Mouse (Mus musculus) hindbrain, embryonic 13.5 days (tissue): ENCODE data around the gene Ccdc148. TPM values are rescaled to one million over a fixed set of nuclear protein-coding genes. Genes with fewer than 3 reads are reported as not detected.

Source experiments
- ATAC-seq: fragments of 200-750 bp; cut with Nextera tagmentation; 2 replicates; pipeline ENCODE4 v1.8.0; 2017; ENCODE audit warnings: moderate TSS enrichment; ENCODE audit not compliant: low FRiP score
- H3K27ac ChIP-seq: fragments of 300-500 bp; sonication (generic); 2 replicates; pipeline ENCODE4 v1.5.1; 2015; ENCODE audit warnings: inconsistent platforms, mild to moderate bottlenecking, moderate library complexity
- H3K27me3 ChIP-seq: fragments of 300-500 bp; sonication (generic); 2 replicates; pipeline ENCODE4 v1.6.1; 2015; ENCODE audit warnings: mild to moderate bottlenecking, inconsistent platforms
- H3K36me3 ChIP-seq: fragments of 300-500 bp; sonication (generic); 2 replicates; pipeline ENCODE4 v1.6.1; 2015; ENCODE audit warnings: mild to moderate bottlenecking, inconsistent platforms
- H3K4me1 ChIP-seq: fragments of 300-500 bp; sonication (generic); replicated peaks from 2 replicates; pipeline ENCODE4 v1.6.1; 2015; ENCODE audit warnings: inconsistent platforms
- H3K4me2 ChIP-seq: fragments of 300-500 bp; sonication (generic); 2 replicates; pipeline ENCODE4 v1.6.1; 2015; ENCODE audit warnings: inconsistent platforms, mild to moderate bottlenecking, moderate library complexity
- H3K4me3 ChIP-seq: fragments of 300-500 bp; sonication (generic); 2 replicates; pipeline ENCODE4 v1.5.1; 2015; ENCODE audit warnings: mild to moderate bottlenecking, inconsistent platforms
- H3K9ac ChIP-seq: fragments of 300-500 bp; sonication (generic); 2 replicates; pipeline ENCODE4 v1.6.1; 2015; ENCODE audit warnings: mild to moderate bottlenecking, inconsistent platforms
- H3K9me3 ChIP-seq: fragments of 300-500 bp; sonication (generic); 2 replicates; pipeline ENCODE4 v1.6.1; 2016; ENCODE audit warnings: inconsistent platforms
- WGBS: fragments of 180-500 bp; shearing (Covaris S2); methylation state at CpG from one replicate; pipeline ENCODE4 v1.1.7; 2015; 5-methylcytosine and 5-hydroxymethylcytosine counted together
- polyA plus RNA-seq: library from polyadenylated mRNA; unstranded; fragments of >200 nt; fragmentation: Nextera tagmentation; extraction: Ambion mirVana; gene quantifications from 2 replicates; pipeline ENCODE4 v1.2.1, GENCODE M21; 2015

Ccdc148 gene
- polyA plus RNA-seq, 1 experiment from 2014 or later = 4.3 TPM

DNA sequence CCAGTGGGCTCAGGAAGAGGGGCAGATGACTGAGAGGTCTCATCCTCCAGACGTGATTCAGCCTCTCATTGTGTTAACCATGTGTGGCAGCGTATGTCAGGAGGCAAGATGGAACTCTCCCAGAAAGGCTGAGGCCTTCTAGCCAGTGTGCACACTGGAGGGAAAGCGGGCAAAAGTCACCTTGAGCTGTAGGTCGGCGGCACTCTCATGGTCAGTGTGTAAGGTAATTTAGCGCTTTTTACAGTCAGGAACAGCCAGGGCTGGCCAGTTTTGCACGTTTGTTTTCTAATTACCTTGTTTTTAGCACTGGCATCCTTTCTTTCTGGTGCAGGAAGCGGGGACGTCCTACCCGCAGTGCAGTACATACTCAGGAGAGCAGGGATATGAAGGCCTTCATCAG is 29.7 kb upstream of the Ccdc148 start:
- Histone ChIP-seq H3K36me3 (peaks cover 10% of the 10 kb centered on the region), H3K27me3 (no peaks in the 10 kb centered on the region), H3K4me1 (peaks cover 26% of the 10 kb centered on the region), H3K27ac (no peak overlapping the region), H3K9me3 (no peaks in the 10 kb centered on the region), H3K4me3 (no peak overlapping the region), H3K9ac (no peak overlapping the region), H3K4me2 (no peak overlapping the region)
- ATAC-seq = no peak
- 86% methylated on average over 10 of the region's 10 CpGs for WGBS

DNA sequence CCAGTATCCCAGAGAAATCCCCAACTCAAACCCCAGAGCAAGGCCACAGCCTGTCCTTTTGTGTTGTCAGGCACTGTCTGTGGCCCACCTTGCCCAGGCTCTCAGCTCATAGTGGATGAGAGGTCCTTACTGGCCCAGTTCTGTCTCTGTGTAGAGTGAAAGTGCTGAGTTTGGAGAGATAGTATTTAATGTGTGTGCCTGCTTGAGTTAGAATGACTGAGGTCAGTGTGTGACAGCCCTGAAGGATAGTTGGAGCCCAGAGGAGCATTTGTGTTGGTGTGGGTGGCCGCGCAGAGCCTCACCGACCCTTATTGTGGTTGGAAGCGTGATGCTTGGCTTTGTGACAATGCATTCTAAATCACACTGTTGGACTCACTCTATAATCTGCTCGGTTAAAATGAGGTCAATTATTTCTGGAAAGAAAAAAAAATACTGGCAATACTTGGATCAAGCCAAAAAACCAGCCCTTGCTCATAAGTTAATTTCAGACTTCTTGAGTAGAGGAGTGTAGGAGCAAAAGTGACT is 29.2 kb upstream of the Ccdc148 start:
- H3K9me3 ChIP-seq = no peaks in the 10 kb centered on the region
- ATAC-seq = no peak
- 79% methylated on average over 5 of the region's 5 CpGs for WGBS
- H3K27ac ChIP-seq = no peak overlapping the region
- H3K4me3 ChIP-seq = no peak overlapping the region
- H3K9ac ChIP-seq = no peak overlapping the region
- peaks cover 26% of the 10 kb centered on the region for H3K4me1 ChIP-seq
- H3K27me3 ChIP-seq = no peaks in the 10 kb centered on the region
- peaks cover 10% of the 10 kb centered on the region for H3K36me3 ChIP-seq
- H3K4me2 ChIP-seq = no peak overlapping the region

DNA sequence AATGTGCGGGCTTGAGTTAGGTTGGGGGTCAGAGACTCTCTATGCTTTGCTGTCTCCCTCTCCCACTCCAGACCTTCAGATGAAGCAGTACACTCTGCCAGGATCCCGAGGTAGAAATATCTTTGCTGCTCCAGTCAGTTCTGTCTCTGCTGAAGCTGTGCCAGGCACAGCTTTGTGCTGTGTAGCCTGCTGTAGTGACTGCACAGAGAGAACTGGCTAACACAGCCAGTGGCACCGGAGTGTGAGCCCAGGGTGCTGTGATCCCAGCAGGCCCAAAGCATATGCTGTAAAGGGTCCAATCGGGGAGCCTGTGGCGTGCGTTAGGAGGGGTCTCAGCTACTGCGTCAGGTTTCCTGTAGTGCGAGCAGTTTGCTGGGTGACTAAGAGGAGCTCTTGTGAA is 27.8 kb upstream of the Ccdc148 start:
- no peak overlapping the region for H3K9ac ChIP-seq
- no peak overlapping the region for H3K4me3 ChIP-seq
- no peaks in the 10 kb centered on the region for H3K27me3 ChIP-seq
- H3K27ac ChIP-seq = no peak overlapping the region
- peaks cover 26% of the 10 kb centered on the region for H3K4me1 ChIP-seq
- ATAC-seq = no peak
- H3K36me3 ChIP-seq = peaks cover 10% of the 10 kb centered on the region
- WGBS = 94% methylated on average over 8 of the region's 8 CpGs
- H3K9me3 ChIP-seq = no peaks in the 10 kb centered on the region
- no peak overlapping the region for H3K4me2 ChIP-seq

DNA sequence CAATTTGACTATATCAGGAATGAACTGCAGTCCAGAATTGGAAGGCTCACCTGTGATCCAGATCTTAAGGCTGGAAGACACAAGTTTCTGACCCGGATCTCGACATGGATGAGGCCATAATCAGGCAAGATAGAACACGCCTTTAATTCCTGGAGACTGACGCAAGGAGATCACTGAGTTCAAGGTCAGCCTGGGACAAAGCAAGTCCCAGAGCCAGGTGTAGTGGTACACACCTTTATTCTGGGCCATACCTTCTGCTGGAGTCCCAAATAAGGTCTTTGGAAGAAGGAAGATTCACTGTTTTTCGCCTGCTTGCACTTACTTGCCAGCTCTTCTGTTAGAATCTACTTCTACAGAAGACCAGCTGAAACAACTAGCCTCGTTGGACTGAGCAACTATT is 26.5 kb upstream of the Ccdc148 start:
- no peaks in the 10 kb centered on the region for H3K9me3 ChIP-seq
- no peak overlapping the region for H3K27ac ChIP-seq
- H3K4me2 ChIP-seq = no peak overlapping the region
- no peak overlapping the region for H3K4me3 ChIP-seq
- peaks cover 22% of the 10 kb centered on the region for H3K4me1 ChIP-seq
- no peaks in the 10 kb centered on the region for H3K27me3 ChIP-seq
- no peak for ATAC-seq
- peaks cover 10% of the 10 kb centered on the region for H3K36me3 ChIP-seq
- H3K9ac ChIP-seq = no peak overlapping the region
- WGBS = 96% methylated on average over 6 of the region's 6 CpGs

DNA sequence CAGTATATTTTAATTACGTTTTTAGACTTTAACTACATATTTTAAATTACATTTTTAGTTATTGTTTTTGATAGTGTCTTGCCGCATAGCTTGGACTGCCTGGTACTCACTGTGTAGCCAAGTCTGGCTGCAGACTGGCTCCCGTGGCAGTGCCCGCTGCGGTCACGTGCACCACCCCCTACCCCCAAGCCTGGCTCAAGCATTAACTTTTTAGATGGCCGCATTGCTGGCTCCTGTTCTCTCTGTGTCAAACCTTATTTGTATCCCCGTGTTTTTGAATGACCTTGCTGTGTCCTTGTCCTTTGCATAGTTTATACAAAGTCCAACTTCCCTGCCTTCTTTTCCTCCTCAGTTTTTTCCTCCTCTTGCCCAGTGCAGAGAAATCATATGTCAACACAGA is 25.6 kb upstream of the Ccdc148 start:
- Histone ChIP-seq H3K4me1 (peaks cover 14% of the 10 kb centered on the region), H3K36me3 (peaks cover 10% of the 10 kb centered on the region), H3K9ac (no peak overlapping the region), H3K4me3 (no peak overlapping the region), H3K27me3 (no peaks in the 10 kb centered on the region), H3K9me3 (no peaks in the 10 kb centered on the region), H3K4me2 (no peak overlapping the region), H3K27ac (no peak overlapping the region)
- ATAC-seq = no peak
- 94% methylated on average over 8 of the region's 8 CpGs for WGBS

DNA sequence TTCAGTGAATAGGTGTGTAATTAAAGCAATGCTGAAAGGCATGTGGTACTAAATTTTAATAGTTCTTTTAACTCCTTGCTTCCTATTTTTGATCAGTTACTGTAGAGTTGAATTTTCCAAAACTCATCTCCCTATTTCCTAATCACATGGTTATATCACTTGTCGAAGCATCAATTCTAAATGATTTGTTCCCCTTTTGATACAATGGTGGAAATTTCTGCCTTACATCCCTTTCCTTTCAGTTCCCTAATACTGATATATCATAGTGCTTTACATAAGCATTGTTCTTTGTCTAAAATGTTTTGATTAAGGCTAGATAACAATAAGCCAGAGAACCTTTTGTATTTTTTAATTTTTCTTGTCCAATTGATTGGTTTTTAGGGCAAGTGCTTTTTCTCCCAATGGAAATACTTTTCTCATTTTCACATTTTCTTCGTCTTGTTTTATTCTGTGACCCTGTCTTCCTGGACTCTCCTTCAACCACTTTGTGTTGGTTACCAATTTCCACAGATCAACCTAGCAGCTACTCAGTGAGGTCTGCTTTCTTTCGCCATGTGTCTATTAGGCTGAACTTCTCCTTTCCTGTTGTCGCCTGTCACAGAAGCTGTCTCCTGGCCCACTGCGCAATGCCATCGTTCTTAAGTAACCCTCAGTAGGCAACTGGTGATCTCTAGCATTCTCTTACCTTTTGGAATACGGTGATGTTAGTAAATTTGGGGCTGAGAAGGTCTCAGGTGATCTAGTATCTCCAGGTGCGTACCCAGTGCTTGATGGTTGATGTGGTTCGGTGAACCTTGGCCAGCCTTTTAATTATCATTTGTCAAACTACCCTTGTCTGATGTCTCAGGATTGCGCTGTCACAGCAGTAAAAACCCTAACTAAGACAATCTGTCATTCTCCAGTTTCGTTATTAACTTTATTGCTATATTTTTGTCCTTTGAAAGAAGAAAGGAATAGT is 23.9 kb upstream of the Ccdc148 start:
- no peak for ATAC-seq
- peaks cover 10% of the 10 kb centered on the region for H3K36me3 ChIP-seq
- H3K9me3 ChIP-seq = no peaks in the 10 kb centered on the region
- no peak overlapping the region for H3K4me3 ChIP-seq
- H3K27ac ChIP-seq = no peak overlapping the region
- WGBS = 93% methylated on average over 11 of the region's 11 CpGs
- no peak overlapping the region for H3K4me2 ChIP-seq
- peaks cover 6% of the 10 kb centered on the region for H3K4me1 ChIP-seq
- H3K27me3 ChIP-seq = no peaks in the 10 kb centered on the region
- no peak overlapping the region for H3K9ac ChIP-seq

DNA sequence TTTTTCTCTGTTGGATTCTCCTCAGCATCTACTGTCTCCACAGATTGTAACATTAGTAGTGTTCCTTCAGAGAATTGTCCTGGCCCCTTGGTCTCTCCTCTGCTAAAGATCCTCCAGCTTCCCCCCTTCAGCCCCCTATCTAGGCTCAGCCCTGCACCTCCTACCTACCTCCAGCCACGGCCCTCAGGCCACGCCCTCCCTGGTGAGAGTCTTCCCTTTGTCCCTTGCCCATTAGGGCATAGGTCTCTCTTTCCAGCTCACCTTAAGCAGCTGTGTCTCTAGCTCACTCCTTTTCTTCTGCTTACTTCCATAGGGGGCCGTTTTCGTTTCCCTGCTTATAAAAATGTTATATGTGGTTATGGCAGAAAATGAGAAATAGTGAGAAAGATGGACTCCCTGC is 23.1 kb upstream of the Ccdc148 start:
- no peak overlapping the region for H3K27ac ChIP-seq
- H3K9ac ChIP-seq = no peak overlapping the region
- H3K9me3 ChIP-seq = no peaks in the 10 kb centered on the region
- H3K27me3 ChIP-seq = no peaks in the 10 kb centered on the region
- peaks cover 10% of the 10 kb centered on the region for H3K36me3 ChIP-seq
- WGBS = 84% methylated on average over 4 of the region's 4 CpGs
- no peak overlapping the region for H3K4me3 ChIP-seq
- peaks cover 9% of the 10 kb centered on the region for H3K4me1 ChIP-seq
- no peak for ATAC-seq
- no peak overlapping the region for H3K4me2 ChIP-seq

DNA sequence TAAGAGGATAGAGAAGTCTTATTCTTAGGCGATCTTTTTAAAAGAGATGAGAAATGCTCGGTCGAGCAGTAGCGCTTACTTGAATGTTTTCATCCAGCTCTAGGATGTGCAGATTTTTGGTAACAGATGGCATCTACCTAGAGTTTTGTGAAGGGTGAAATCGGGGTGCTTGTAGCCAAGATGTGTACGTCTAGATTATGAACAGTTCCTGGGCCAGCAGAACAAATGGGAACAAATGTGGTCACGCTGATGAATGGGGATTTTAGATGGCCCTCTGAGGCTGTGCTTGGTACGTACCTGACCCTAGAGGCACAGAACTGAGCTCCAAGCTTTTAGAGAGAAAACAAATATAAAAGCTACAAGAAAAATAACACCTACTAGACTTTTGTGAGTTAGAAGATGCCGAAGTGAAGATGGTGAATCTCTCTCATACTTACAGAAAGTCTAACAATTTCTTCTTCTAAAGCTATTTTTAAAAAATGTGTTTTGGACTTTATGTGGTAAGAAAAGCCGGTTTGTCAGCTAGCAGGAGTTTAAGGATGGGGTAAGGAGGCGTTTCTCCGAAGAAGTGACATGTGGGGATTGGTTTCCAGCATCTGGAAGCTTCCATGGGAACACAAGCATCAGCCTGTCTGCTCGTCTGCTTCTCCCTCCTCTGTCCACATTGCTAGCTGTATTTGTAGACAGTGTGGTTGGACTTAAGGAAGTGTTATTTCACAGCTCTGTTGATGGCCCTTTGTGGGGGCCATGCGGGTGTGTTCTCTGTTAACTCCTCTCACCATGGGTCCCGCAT is 21.0 kb upstream of the Ccdc148 start:
- Histone ChIP-seq H3K27me3 (no peaks in the 10 kb centered on the region), H3K4me2 (no peak overlapping the region), H3K4me1 (peaks cover 21% of the 10 kb centered on the region), H3K4me3 (no peak overlapping the region), H3K36me3 (no peaks in the 10 kb centered on the region), H3K9ac (no peak overlapping the region), H3K9me3 (no peaks in the 10 kb centered on the region), H3K27ac (no peak overlapping the region)
- ATAC-seq = no peak
- 85% methylated on average over 15 of the region's 15 CpGs for WGBS

- WGBS = 57% methylated on average over 5 of the region's 5 CpGs
- Histone ChIP-seq H3K9ac (no peak overlapping the region), H3K4me3 (no peak overlapping the region), H3K27me3 (no peaks in the 10 kb centered on the region), H3K4me2 (no peak overlapping the region), H3K36me3 (no peaks in the 10 kb centered on the region), H3K27ac (no peak overlapping the region), H3K4me1 (peaks cover 22% of the 10 kb centered on the region), H3K9me3 (no peaks in the 10 kb centered on the region)
- no peak for ATAC-seq
These were observed 19.0 kb upstream of the Ccdc148 start for GRCm38 (mm10) chr2:59179487-59179886.

- H3K4me3 ChIP-seq = no peak overlapping the region
- no peak for ATAC-seq
- WGBS = 75% methylated on average over 4 of the region's 4 CpGs
- H3K4me2 ChIP-seq = no peak overlapping the region
- no peaks in the 10 kb centered on the region for H3K36me3 ChIP-seq
- H3K4me1 ChIP-seq = peaks cover 22% of the 10 kb centered on the region
- no peaks in the 10 kb centered on the region for H3K27me3 ChIP-seq
- no peaks in the 10 kb centered on the region for H3K9me3 ChIP-seq
- H3K9ac ChIP-seq = no peak overlapping the region
- H3K27ac ChIP-seq = 0 out of 2 replicates have a peak overlapping the region, but pooled peaks have one; percentile 8
These were observed 18.5 kb upstream of the Ccdc148 start for GRCm38 (mm10) chr2:59178960-59179359.

- 0 out of 2 replicates have a peak, but pooled peaks have one; percentile 18 for ATAC-seq
- Histone ChIP-seq H3K27me3 (no peaks in the 10 kb centered on the region), H3K27ac (no peak overlapping the region), H3K4me3 (no peak overlapping the region), H3K9me3 (no peaks in the 10 kb centered on the region), H3K4me1 (peaks cover 22% of the 10 kb centered on the region), H3K4me2 (no peak overlapping the region), H3K36me3 (no peaks in the 10 kb centered on the region), H3K9ac (no peak overlapping the region)
- WGBS = 68% methylated on average over 8 of the region's 8 CpGs
These were observed 17.7 kb upstream of the Ccdc148 start for GRCm38 (mm10) chr2:59178191-59178590.

DNA sequence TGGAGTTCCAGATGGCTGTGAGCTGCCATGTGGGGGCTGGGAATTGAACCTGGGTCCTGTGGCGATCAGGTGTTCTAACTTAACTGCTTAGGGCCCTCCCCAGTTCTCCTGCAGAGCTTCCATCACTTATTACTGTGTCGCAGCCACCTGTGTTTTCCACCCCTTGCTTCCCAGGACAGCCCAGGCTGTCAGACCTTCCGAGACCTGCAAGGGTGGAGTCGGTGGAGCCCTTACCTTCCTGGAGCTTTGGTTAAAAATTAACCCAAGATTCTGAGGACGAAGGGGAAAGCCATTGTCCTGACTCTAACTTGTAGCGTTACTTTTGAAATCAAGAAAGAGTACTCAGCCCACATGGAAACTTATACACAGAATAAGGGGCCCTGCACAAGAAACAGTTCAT is 15.4 kb upstream of the Ccdc148 start:
- Histone ChIP-seq H3K27ac (no peak overlapping the region), H3K9ac (no peak overlapping the region), H3K4me1 (peaks cover 22% of the 10 kb centered on the region), H3K4me3 (no peak overlapping the region), H3K27me3 (no peaks in the 10 kb centered on the region), H3K9me3 (no peaks in the 10 kb centered on the region), H3K36me3 (no peaks in the 10 kb centered on the region), H3K4me2 (no peak overlapping the region)
- WGBS = 75% methylated on average over 6 of the region's 6 CpGs
- ATAC-seq = no peak
